Mouse (Mus musculus) MEL (cell line): Measurements from ENCODE around the gene Slc17a1. TPM values are rescaled to one million over a fixed set of nuclear protein-coding genes. Genes with fewer than 3 reads are reported as not detected.

ENCODE experiments used
- DNase-seq: peaks from one replicate; pipeline ENCODE4 v3.0.0; 2011; ENCODE audit warnings: low read depth, low spot score
- H3K27ac ChIP-seq: 2 replicates; pipeline ENCODE4 v1.5.1; 2012; ENCODE audit warnings: low read depth, mild to moderate bottlenecking, control low read depth, low read length, moderate library complexity; ENCODE audit not compliant: control insufficient read depth
- H3K27me3 ChIP-seq, 2 experiments: fragments of 150-350 bp in 1 of 2; sonication (generic) in 1 of 2; 2 replicates each; pipeline ENCODE4 v1.6.1; 2012; ENCODE audit warnings: low read length in 2 of 2, mild to moderate bottlenecking in 2 of 2, improper control_type of control experiment in 1 of 2, moderate library complexity in 1 of 2; ENCODE audit not compliant: insufficient read depth in 2 of 2, control insufficient read depth in 1 of 2
- H3K36me3 ChIP-seq, 2 experiments: 2 replicates each; pipeline ENCODE4 v1.6.1; 2012 to 2014; ENCODE audit warnings: low read length in 2 of 2, improper control_type of control experiment in 1 of 2, inconsistent platforms in 1 of 2, mild to moderate bottlenecking in 1 of 2; ENCODE audit not compliant: insufficient read depth in 2 of 2, control insufficient read depth in 1 of 2
- H3K4me1 ChIP-seq, 2 experiments: fragments of 150-350 bp in 1 of 2; sonication (generic) in 1 of 2; 2 replicates each; pipeline ENCODE4 v1.6.1; 2012; ENCODE audit warnings: low read length in 2 of 2, improper control_type of control experiment in 1 of 2, mild to moderate bottlenecking in 1 of 2; ENCODE audit not compliant: insufficient read depth in 2 of 2, control insufficient read depth in 1 of 2
- H3K4me3 ChIP-seq, 2 experiments: fragments of 150-350 bp in 1 of 2; sonication (generic) in 1 of 2; 2 replicates each; pipeline ENCODE4 v1.5.1; 2012; ENCODE audit warnings: low read depth in 2 of 2, low read length in 2 of 2, mild to moderate bottlenecking in 2 of 2, moderate library complexity in 2 of 2, control low read depth in 1 of 2, improper control_type of control experiment in 1 of 2; ENCODE audit not compliant: control insufficient read depth in 1 of 2, insufficient read depth in 1 of 2
- H3K79me2 ChIP-seq: 2 replicates; pipeline ENCODE4 v1.6.1; 2012; ENCODE audit warnings: mild to moderate bottlenecking, low read length, moderate library complexity; ENCODE audit not compliant: control insufficient read depth, poor library complexity, insufficient read depth
- H3K9ac ChIP-seq: 2 replicates; pipeline ENCODE4 v1.6.1; 2012; ENCODE audit warnings: low read depth, mild to moderate bottlenecking, control low read depth, low read length, moderate library complexity; ENCODE audit not compliant: control insufficient read depth, poor library complexity, severe bottlenecking
- H3K9me3 ChIP-seq: fragments of 150-350 bp; sonication (generic); replicated peaks from 2 replicates; pipeline ENCODE4 v1.6.1; 2012; ENCODE audit warnings: mild to moderate bottlenecking, low read length, improper control_type of control experiment, moderate library complexity; ENCODE audit not compliant: insufficient read depth
- CHD1 ChIP-seq: IDR thresholded peaks from 2 replicates; pipeline ENCODE4 v1.6.1; 2012; ENCODE audit warnings: low read depth, mild to moderate bottlenecking, inconsistent platforms, low read length, improper control_type of control experiment
- ELF1 ChIP-seq: IDR thresholded peaks from 2 replicates; pipeline ENCODE4 v1.6.1; 2014; ENCODE audit warnings: low read depth, mild to moderate bottlenecking, inconsistent platforms, low read length, improper control_type of control experiment, moderate library complexity
- ETS1 ChIP-seq: IDR thresholded peaks from 2 replicates; pipeline ENCODE4 v1.6.1; 2012; ENCODE audit warnings: low read depth, mild to moderate bottlenecking, inconsistent platforms, low read length, improper control_type of control experiment, moderate library complexity
- HCFC1 ChIP-seq: IDR thresholded peaks from 2 replicates; pipeline ENCODE4 v1.6.1; 2012; ENCODE audit warnings: low read depth, mild to moderate bottlenecking, inconsistent platforms, low read length, improper control_type of control experiment, moderate library complexity
- MAFK ChIP-seq: IDR thresholded peaks from 2 replicates; pipeline ENCODE4 v1.6.1; 2011; ENCODE audit warnings: low read depth, mild to moderate bottlenecking, low read length, improper control_type of control experiment, borderline replicate concordance
- MAX ChIP-seq: IDR thresholded peaks from 2 replicates; pipeline ENCODE4 v1.6.1; 2011; ENCODE audit warnings: low read length, improper control_type of control experiment
- MAZ ChIP-seq: IDR thresholded peaks from 2 replicates; pipeline ENCODE4 v1.6.1; 2012; ENCODE audit warnings: low read depth, mild to moderate bottlenecking, inconsistent platforms, low read length, improper control_type of control experiment
- MEF2A ChIP-seq: IDR thresholded peaks from 2 replicates; pipeline ENCODE4 v1.6.1; 2014; ENCODE audit warnings: low read depth, mild to moderate bottlenecking, inconsistent platforms, low read length, improper control_type of control experiment; ENCODE audit not compliant: poor library complexity, insufficient replicate concordance, severe bottlenecking; ENCODE audit errors: extremely low read depth
- MYB ChIP-seq: IDR thresholded peaks from 2 replicates; pipeline ENCODE4 v1.6.1; 2011; ENCODE audit warnings: mild to moderate bottlenecking, low read depth, low read length, improper control_type of control experiment
- MYC ChIP-seq: IDR thresholded peaks from 2 replicates; pipeline ENCODE4 v1.6.1; 2011; ENCODE audit warnings: low read depth, mild to moderate bottlenecking, low read length, improper control_type of control experiment, moderate library complexity
- POLR2A ChIP-seq, 2 experiments: IDR thresholded peaks; 2 replicates each; pipeline ENCODE4 v1.6.1; 2011 to 2012; ENCODE audit warnings: low read length in 2 of 2, mild to moderate bottlenecking in 2 of 2, control low read depth in 1 of 2, improper control_type of control experiment in 1 of 2, low read depth in 1 of 2, moderate library complexity in 1 of 2; ENCODE audit not compliant: control insufficient read depth in 1 of 2, insufficient read depth in 1 of 2, poor library complexity in 1 of 2
- POLR2AphosphoS2 ChIP-seq: IDR thresholded peaks from 2 replicates; pipeline ENCODE4 v1.6.1; 2011; ENCODE audit warnings: low read length, improper control_type of control experiment
- SMC3 ChIP-seq: IDR thresholded peaks from 2 replicates; pipeline ENCODE4 v1.6.1; 2011; ENCODE audit warnings: low read depth, low read length, improper control_type of control experiment
- TAL1 ChIP-seq: IDR thresholded peaks from 2 replicates; pipeline ENCODE4 v1.6.1; 2012; ENCODE audit warnings: mild to moderate bottlenecking, inconsistent platforms, low read length, moderate library complexity, mixed read lengths
- TBP ChIP-seq: IDR thresholded peaks from 2 replicates; pipeline ENCODE4 v1.8.0; 2011; ENCODE audit warnings: low read depth, low read length, improper control_type of control experiment
- UBTF ChIP-seq: IDR thresholded peaks from 2 replicates; pipeline ENCODE4 v1.6.1; 2012; ENCODE audit warnings: low read depth, mild to moderate bottlenecking, inconsistent platforms, low read length, improper control_type of control experiment, moderate library complexity, borderline replicate concordance; ENCODE audit not compliant: insufficient read depth
- USF2 ChIP-seq, 2 experiments: IDR thresholded peaks; 2 replicates each; pipeline ENCODE4 v1.6.1; 2011 to 2012; ENCODE audit warnings: improper control_type of control experiment in 2 of 2, low read length in 2 of 2, borderline replicate concordance in 1 of 2, inconsistent platforms in 1 of 2, low read depth in 1 of 2, mild to moderate bottlenecking in 1 of 2; ENCODE audit not compliant: insufficient read depth in 1 of 2
- ZC3H11A ChIP-seq: IDR thresholded peaks from 2 replicates; pipeline ENCODE4 v1.6.1; 2012; ENCODE audit warnings: low read depth, mild to moderate bottlenecking, inconsistent platforms, low read length, improper control_type of control experiment
- ZKSCAN1 ChIP-seq: IDR thresholded peaks from 2 replicates; pipeline ENCODE4 v1.6.1; 2012; ENCODE audit warnings: low read depth, mild to moderate bottlenecking, inconsistent platforms, low read length, improper control_type of control experiment, moderate library complexity
- ZMIZ1 ChIP-seq: IDR thresholded peaks from 2 replicates; pipeline ENCODE4 v1.6.1; 2012; ENCODE audit warnings: low read depth, mild to moderate bottlenecking, inconsistent platforms, low read length, improper control_type of control experiment, moderate library complexity
- ZNF384 ChIP-seq: IDR thresholded peaks from 2 replicates; pipeline ENCODE4 v1.6.1; 2012; ENCODE audit warnings: low read depth, mild to moderate bottlenecking, inconsistent platforms, low read length, improper control_type of control experiment
- polyA plus RNA-seq, 2 experiments: library from polyadenylated mRNA; stranded (reverse) in 1 of 2; unstranded in 1 of 2; fragments of >175 nt in 1 of 2; fragments of >200 nt in 1 of 2; gene quantifications; 2 replicates each; pipeline versions ENCODE4 v1.2.1 to v1.2.4; 2012; ENCODE audit warnings: low replicate concordance in 2 of 2, low read depth in 1 of 2; ENCODE audit not compliant: insufficient read length in 2 of 2, insufficient read depth in 1 of 2, missing spikeins in 1 of 2
- total RNA-seq: library from RNA; depleted of rRNA; stranded (reverse); fragments of 300-350 nt; gene quantifications from 2 replicates; pipeline ENCODE4 v1.2.3, GENCODE M21; 2012

Gene Slc17a1
- total and polyA plus RNA-seq, 3 experiments: not detected

DNA sequence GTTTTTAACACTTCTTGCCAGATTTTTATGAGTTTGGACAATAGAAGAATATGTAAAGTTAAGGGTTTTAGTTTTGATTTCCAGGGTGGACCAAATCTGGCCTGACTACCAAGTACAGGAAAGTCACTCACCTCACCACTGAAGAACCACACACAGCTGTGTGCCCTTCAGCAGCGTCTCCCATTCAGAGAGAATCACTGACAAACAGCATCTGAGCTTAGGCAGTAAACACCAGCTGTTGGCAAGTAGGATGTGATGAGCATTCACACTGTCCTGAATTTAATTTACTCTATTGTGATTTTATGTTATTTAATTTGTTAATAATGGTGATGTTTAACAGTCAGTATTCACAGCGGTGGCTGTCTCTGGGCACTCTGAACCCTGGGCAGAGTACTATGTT, 58.2 kb downstream of the Slc17a1 start:
- no peaks in the 10 kb centered on the region for H3K9me3 ChIP-seq
- no peak overlapping the region for H3K4me3 ChIP-seq
- H3K4me1 ChIP-seq: no peaks in the 10 kb centered on the region
- no peak for DNase-seq
- no peaks in the 10 kb centered on the region for H3K79me2 ChIP-seq
- peaks cover 0 to 1% of the 10 kb centered on the region in 2 experiments; a peak in 1 of 4 replicates for H3K27me3 ChIP-seq
- no peak for TF ChIP-seq MAX
- no peak for TF ChIP-seq POLR2A (IDR thresholded peaks at IDR 0.05; ENCODE audit: control insufficient read depth in 1 of 2, insufficient read depth in 1 of 2, low read depth in 1 of 2, low read length in 2 of 2, poor library complexity in 1 of 2)
- no peak for TF ChIP-seq MYC
- TF ChIP-seq MAZ: no peak
- no peak for TF ChIP-seq MYB
- no peak for TF ChIP-seq ETS1
- no peak for TF ChIP-seq ELF1
- TF ChIP-seq ZKSCAN1: no peak
- TF ChIP-seq ZC3H11A: no peak
- TF ChIP-seq UBTF: no peak
- no peak for TF ChIP-seq TAL1
- no peak for TF ChIP-seq SMC3
- no peak for TF ChIP-seq HCFC1
- no peak for TF ChIP-seq POLR2AphosphoS2
- no peak for TF ChIP-seq ZNF384
- no peak for TF ChIP-seq MAFK
- TF ChIP-seq USF2 (IDR thresholded peaks at IDR 0.05; ENCODE audit: borderline replicate concordance in 1 of 2, insufficient read depth in 1 of 2, low read depth in 1 of 2, low read length in 2 of 2): no peak
- no peak for TF ChIP-seq ZMIZ1
- no peak for TF ChIP-seq MEF2A
- H3K36me3 ChIP-seq: no peaks in the 10 kb centered on the region
- H3K27ac ChIP-seq: no peak overlapping the region
- H3K9ac ChIP-seq: no peak overlapping the region

DNA sequence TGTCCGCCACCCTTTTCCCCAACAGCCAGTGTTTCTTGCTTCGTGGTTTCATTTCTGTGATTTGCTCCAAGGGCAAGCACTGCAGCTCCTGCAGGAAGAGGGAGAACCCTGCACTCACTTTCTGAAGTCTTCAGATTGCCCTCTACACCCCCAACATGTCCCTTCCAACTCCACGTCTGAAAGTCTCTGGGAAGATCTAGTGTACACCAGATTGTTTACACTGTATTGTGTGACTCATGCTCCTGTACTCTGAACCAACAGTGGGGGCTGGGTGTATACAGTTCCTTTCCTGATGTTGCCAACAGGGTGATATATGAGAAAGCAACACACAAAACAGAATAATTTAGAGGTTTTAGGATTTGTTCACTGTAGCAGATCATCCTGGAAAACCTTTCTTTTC, 61.1 kb downstream of the Slc17a1 start:
- Histone ChIP-seq H3K4me1 (no peaks in the 10 kb centered on the region), H3K36me3 (no peaks in the 10 kb centered on the region), H3K79me2 (no peaks in the 10 kb centered on the region), H3K9ac (no peak overlapping the region), H3K27me3 (peaks cover under 1 to 2% of the 10 kb centered on the region in 2 experiments; a peak in 3 of 4 replicates), H3K4me3 (no peak overlapping the region), H3K9me3 (no peaks in the 10 kb centered on the region), H3K27ac (no peak overlapping the region)
- no peak for DNase-seq
- TF ChIP-seq TBP: no peak
- no peak for TF ChIP-seq ETS1
- TF ChIP-seq ZKSCAN1: no peak
- TF ChIP-seq MAFK: no peak
- TF ChIP-seq CHD1: no peak
- no peak for TF ChIP-seq MYC
- no peak for TF ChIP-seq UBTF
